Comparison of ENCODE assay signal across 13 mouse cellular contexts in the genomic region with DNA sequence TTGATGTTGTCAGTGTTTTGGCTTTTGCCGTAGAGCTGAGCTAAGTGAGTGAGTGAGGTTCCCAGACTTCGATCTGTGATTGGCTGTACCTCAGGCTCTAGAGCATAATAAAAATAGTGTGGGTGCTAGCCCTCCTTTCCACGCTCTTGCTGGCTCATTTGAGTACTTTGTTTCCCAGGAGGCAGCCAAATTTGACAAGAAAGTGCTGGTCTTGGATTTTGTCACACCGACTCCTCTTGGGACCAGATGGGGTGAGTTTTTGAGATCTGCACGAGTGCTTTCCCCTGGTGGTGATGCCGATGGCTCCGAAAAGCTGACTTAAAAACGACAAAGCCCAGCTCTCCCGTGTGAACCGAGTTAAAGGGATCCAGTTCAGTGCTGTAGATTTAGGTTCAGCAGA. TPM values are rescaled to one million over a fixed set of nuclear protein-coding genes. Genes with fewer than 3 reads are reported as not detected.
"Had no signal": no experiment of that assay in that cellular context is flagged by ENCODE, and none has a peak within 500 bp of the region (broad histone marks: within the 10 kb centered on the region; RNA-seq: fewer than 3 reads in every experiment).

No protein-coding gene starts in this region.

- H3K27ac ChIP-seq: limb, embryonic 12.5 days; limb, embryonic 15.5 days; liver, embryonic 14.5 days; lung, embryonic 15.5 days; midbrain, embryonic 10.5 days; midbrain, embryonic 13.5 days; neural tube, embryonic 13.5 days had no signal

- H3K4me2 ChIP-seq: limb, embryonic 12.5 days; limb, embryonic 15.5 days; liver, embryonic 11.5 days; lung, embryonic 15.5 days; midbrain, embryonic 13.5 days; neural tube, embryonic 13.5 days had no signal

- ATAC-seq: midbrain, embryonic 16.5 days had no signal

- H3K4me1 ChIP-seq: lung, embryonic 15.5 days had no signal

- H3K4me3 ChIP-seq: limb, embryonic 12.5 days; limb, embryonic 15.5 days; lung, embryonic 15.5 days; megakaryocyte, embryonic 14.5 days; midbrain, embryonic 10.5 days; midbrain, embryonic 13.5 days; myocyte; neural tube, embryonic 13.5 days had no signal

- H3K9ac ChIP-seq: limb, embryonic 12.5 days; limb, embryonic 15.5 days; liver, embryonic 14.5 days; liver, postnatal 0 days; lung, embryonic 15.5 days; midbrain, embryonic 13.5 days; neural tube, embryonic 13.5 days had no signal

- H3K27me3 ChIP-seq: limb, embryonic 12.5 days; limb, embryonic 15.5 days; lung, embryonic 15.5 days; megakaryocyte, embryonic 14.5 days; midbrain, embryonic 13.5 days; neural tube, embryonic 13.5 days had no signal

- DNase-seq: left cerebral cortex, postnatal 4 days; liver, postnatal 0 days had no signal

- H3K9me3 ChIP-seq: limb, embryonic 12.5 days; limb, embryonic 15.5 days; lung, embryonic 15.5 days; megakaryocyte, embryonic 14.5 days; midbrain, embryonic 10.5 days; midbrain, embryonic 13.5 days; neural tube, embryonic 13.5 days had no signal

RNA-seq across cellular contexts. Expression of gene Eid3, which starts 9.0 kb away (rescaled TPM):
- polyA plus RNA-seq: liver, postnatal 0 days had no signal
